Mouse (Mus musculus) erythroblast, embryonic 14.5 days (primary cell): Measurements from ENCODE around the gene Pdzk1.

Source experiments
- GATA1 ChIP-seq: IDR thresholded peaks from 2 replicates; pipeline ENCODE4 v1.6.1; 2012; ENCODE audit warnings: low read length, inconsistent platforms, mixed read lengths
- TAL1 ChIP-seq: IDR thresholded peaks from 3 replicates; pipeline ENCODE4 v1.6.1; 2012; ENCODE audit warnings: low read length, inconsistent platforms, mixed read lengths

DNA sequence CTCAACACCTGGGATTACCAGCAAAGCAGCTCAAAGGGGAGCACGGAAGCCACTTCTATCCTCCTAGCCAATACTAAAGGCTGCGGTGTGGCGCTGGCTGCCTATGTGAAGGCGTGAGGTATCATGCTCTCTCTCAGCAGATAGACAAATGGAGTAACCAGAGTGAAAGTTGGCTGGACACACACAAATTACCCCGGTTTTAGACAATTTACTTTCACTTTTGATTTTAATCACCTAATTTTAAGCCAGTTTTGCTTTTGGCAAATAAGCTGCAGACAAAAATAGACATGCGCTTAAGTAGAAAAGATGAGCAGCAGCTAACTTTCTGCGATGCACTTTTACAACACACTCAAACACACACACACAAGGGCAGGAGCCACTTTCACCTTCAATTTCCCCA lies 54.6 kb downstream of the Pdzk1 start:
- TF ChIP-seq GATA1 (no peak), TAL1 (no peak)
